Mouse (Mus musculus) c-Kit-positive CD71-negative TER-119-negative erythroid progenitor cells, embryonic 14.5 days (primary cell): ENCODE data around the gene Ern1.
A peak's percentile ranks its signal among the peaks of the same experiment; 100 is the strongest.

Experiments used
- DNase-seq: peaks from one replicate; pipeline ENCODE4 v3.0.0-alpha.2; 2013; ENCODE audit warnings: low read depth

Gene Ern1

GRCm38 (mm10) chr11:106487733-106488115 lies at the start of gene Ern1:
Gene Ern1, minus strand, starts transcription at chr11:106487852.
- DNase-seq: peak; percentile 84

DNA sequence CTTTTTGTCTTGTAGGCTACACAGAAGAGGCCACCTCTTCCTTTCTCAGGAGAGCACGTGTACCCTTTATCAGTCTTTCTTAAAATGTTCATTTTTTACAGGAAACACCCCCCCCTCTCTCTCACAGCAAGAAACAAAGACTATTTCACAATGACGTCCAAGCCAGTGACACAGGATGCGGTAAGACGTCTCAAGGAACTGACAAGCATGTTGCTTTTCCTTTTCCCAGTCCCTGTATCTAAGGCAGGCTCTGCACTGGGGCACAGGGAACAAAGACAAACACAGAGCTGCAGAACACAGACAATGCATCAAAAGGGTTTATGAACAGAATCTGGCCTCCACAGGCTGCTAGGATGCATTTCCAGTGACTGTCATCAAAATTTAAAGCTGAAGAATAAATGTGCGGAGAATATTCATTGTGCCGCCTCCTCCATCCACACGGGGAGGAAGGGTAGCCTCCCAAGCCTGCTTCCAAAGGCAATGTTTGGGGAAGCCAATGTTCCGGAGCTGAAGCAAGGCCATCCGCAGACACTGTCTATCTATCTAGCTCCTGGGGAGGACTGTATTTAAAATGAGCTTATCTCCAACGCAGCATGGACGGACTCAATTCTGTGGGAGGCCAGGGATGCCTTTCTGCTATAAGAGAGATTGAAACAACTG lies 48.7 kb upstream of the Ern1 start:
- peak; percentile 50 for DNase-seq

- no peak for DNase-seq
Observed at GRCm38 (mm10) chr11:106535660-106536252, 48.1 kb upstream of the Ern1 start.

DNA sequence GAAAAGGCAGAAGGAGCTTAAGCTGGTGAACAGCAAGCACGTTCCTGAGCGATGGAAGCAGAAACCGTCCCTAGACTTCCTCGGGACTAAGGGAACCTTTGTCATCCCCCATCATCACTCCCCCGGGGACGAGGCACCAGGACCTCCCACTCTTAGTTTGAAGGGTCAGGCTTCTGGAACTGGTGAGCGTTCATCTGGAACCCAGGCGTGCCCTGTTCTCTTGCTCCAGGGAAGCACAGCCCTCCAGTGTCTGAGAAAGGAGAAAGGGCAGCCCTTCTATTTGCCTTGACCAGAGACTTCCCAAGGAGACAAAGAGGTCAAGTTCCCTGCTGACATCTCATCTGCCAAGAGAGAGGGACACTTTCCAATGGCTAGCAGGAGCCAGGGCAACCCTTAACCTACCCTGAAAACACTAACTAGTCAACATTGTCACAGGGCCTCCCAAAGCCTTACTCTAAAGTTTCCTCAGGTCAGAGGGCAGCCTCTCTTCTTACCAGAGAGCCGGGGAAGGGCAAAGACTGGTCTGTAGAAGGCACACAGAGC lies 44.7 kb upstream of the Ern1 start:
- no peak for DNase-seq

GRCm38 (mm10) chr11:106529786-106530185 lies 42.1 kb upstream of the Ern1 start:
- no peak for DNase-seq

DNA sequence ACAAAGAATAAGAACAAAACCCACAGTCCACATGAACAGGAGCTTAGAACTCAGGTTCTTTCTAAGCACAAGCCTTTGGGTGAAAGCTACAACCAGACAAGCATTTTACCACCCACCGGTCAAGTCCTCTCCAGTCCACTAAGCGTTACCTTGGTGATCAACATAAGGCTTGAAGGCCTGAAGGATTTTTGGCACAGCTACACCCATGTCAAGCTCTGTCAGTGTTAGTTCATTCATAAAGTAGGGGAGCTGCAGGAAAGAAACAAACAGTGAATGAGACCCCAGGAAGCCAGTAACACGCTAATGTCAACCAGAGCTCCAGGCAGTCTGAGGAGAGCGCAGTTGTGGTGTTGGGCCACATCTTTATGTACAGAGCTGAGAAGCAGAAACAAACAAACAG lies 41.5 kb upstream of the Ern1 start:
- DNase-seq: no peak

DNA sequence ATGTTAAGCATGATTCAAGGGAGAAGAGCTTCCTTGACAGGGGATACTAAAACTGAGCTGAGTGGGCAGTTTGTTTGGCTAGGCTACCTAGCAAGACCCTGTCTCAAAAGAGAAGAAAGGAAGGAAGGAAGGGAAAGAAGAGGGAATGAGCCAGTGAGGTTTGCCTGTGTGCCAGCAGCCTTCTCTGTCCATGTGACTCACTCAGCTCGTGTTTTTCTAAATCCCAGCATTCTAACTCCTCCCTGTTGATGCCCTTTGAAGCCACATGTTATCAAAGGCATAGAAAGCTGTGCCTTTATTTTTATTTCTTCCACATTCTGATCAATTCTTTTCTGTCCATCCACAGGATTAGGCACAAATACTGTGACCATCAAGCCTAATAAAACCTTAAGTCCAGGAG lies 40.3 kb upstream of the Ern1 start:
- no peak for DNase-seq

DNA sequence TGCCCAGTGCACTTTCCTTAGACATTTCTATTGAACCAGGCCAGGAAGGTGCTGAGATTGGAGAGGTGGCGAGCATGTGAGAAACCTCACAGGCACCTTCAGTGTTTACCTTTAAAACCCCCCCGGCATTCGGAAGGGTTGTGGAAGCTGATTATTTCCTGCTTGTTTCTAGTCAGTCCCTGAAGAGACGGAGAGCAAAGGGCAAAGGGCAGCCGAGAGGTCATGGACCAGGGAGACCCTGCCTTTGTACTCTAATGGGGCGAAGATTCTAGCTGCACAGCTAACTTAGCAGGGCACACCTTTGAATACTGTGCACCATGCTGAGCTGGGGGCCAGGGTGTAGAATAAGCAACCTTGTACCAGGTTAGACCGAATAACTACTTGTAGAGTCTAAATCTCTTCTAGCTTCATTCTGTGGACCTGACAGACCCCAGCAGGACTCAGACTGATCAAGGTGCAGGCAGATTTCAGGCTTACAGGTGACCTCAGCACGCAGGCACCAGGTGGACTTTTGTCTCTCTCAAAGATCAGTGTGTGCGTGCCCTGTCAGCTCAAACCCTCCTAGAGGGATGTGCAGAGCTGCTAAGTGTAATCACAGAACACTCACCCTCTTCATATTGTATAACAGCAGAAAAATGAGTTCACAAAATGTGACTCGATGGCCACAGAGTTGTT lies 39.6 kb upstream of the Ern1 start:
- DNase-seq: no peak

GRCm38 (mm10) chr11:106522538-106522937 lies 34.9 kb upstream of the Ern1 start:
- no peak for DNase-seq

DNA sequence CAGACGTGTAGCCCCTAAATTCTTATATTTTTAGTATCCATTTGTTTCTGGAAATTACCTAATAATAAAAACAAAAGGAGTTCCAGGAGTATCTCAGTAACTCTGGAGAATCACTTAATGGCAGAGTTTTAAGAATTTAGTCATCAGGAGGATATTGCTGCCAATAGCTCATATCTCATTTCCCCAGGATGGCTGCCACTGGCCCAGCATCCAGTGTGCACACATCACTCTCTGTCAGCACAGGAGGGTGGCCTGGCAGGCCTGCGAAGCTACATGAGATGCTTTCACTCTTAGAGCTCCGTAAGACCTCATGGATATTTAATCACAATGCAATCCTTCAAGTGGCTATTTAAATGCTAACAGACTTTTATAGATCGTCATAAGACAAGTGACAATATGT lies 34.0 kb upstream of the Ern1 start:
- DNase-seq: no peak

- no peak for DNase-seq
Observed at GRCm38 (mm10) chr11:106520404-106520803, 32.8 kb upstream of the Ern1 start.

DNA sequence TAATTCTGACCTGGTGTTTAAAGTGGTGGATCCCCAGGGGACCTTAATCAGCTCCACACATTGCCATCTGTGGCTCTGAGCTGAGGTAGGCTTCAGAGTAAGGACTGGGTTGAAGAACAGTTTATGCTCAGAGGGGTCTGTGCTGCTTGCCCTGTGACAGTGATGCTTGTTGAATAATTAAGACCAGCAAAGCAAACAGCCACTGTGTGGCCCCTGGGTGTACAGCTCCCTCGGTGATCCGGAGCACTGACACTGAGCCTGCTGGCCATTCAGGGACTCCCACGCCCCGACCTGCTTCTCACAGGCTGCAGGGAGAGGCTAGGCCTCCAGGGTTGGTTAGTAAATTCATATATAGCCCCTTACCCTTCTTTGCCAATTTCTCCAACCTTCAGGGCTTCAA lies 31.9 kb upstream of the Ern1 start:
- no peak for DNase-seq

DNA sequence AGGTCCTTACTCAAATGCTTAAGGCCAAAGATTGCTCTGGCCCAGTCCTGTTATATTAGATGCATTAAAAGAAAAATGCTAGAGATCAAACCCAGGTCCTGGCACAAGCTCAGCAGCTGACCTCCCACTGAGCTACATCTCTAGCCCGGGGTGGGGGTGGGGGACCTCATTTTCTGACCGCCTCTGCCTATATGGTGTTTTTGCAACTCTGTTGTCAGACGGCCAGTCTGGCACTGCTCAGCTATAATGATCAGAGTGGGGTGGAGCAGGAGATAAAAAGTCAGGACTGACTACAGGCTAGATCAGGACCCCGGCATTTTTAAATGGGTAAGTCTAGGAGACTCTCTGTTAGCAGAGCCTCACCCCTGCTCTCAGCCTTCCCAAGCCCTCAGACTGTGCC lies 30.7 kb upstream of the Ern1 start:
- no peak for DNase-seq

GRCm38 (mm10) chr11:106515079-106515745 lies 27.6 kb upstream of the Ern1 start:
- DNase-seq: no peak

GRCm38 (mm10) chr11:106514446-106514845 lies 26.8 kb upstream of the Ern1 start:
- DNase-seq: no peak

DNA sequence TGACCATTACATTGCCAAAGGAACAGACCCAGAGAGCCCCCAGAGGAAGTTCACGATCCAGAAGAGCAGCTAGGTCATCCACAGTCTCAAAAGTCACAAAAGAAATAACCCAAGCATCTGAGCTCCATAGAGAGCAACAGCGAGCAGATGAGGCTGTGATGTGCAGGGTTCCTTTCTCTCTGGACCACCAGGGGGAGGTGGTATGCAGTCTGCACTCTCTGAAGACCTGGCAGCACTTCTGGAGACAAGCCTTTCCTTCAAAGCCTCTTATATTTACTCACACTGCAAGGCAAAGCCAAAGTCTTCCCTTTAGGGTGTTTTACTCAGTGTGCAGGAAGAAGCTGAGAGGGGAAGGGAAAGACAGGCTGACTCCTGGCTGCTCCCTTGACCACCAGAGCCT lies 25.5 kb upstream of the Ern1 start:
- no peak for DNase-seq

GRCm38 (mm10) chr11:106512006-106512390 lies 24.3 kb upstream of the Ern1 start:
- no peak for DNase-seq

DNA sequence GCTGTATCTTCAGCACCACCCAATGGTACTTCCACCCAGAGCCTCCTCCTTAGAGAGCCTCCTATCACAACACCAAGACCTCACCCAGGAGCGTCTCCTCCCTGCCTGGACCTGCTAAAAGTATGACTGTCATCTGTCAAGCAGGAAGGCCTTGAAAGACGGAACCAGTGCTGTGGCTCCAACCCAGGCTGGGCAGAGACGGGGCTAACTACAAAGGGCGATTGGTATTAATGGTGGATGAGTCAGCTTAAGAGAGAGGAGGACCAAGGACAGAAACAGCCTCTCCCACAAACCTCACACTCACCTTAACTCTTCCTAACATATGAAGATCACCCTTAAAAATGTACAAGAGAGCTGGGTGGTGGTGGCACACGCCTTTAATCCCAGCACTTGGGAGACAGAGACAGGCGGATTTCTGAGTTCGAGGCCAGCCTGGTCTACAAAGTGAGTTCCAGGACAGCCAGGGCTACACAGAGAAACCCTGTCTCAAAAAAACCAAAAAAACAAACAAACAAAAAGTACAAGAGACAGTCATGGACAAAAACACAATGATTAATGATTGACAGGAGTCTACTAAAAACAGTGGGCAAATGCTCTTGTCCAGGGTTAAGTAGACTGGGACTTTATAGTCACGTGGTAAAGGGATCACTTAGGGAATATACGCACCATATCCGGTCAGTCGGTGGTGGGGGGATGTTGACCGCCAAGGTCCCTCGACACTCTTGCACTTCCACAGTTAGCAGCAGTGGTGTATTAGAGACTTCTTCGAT lies 23.8 kb upstream of the Ern1 start:
- DNase-seq: no peak

DNA sequence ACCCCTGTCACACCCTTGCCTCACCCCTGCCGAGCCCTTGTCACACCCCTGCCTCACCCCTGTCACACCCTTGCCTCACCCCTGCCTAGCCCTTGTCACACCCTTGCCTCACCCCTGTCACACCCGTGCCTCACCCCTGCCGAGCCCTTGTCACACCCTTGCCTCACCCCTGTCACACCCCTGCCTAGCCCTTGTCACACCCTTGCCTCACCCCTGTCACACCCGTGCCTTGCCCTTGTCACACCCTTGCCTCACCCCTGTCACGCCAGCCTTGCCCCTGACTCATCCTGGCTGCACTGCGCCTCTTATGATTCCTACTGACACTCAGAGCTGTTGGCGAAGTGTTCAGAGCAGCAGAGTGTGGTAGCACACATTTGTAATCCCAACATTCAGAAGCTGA lies 20.0 kb upstream of the Ern1 start:
- DNase-seq: no peak

DNA sequence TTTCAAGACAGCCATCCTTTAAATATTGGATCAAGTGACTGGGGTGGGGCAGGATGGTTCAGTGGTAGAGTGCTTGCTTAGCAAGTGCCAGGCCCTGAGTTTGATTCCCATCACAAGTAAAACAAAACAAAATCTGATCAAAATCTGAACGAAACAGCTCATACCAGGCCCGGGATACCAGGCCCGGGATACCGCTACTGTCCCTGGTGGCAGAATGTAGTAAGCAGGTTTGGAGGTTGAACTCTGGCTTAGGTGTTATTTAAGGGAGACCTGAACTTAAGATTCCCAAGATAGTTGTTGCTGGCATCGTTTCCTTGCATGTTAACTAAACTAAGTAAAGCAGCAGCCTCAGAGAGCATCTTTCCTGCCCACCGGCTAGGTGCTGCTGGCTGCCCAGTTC lies 18.6 kb upstream of the Ern1 start:
- DNase-seq: no peak

DNA sequence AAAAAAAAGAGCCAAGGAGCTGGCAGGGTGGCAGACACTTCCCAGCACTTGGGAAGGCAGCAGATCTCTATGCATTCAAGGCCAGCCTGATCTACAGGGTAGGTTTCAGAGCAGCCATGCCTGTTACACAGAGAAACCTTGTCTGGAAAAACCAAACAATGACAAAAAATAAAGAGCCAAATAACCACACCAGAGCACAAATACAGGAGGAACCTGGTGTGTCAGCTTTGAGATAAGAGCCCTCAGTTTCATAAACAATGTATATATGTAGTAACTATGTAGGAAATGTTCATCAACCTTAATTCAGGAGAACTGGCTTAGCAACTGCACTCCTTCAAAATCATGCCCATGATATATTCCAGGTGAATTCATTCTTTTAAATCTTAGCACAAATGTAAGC lies 16.5 kb upstream of the Ern1 start:
- DNase-seq: no peak

DNA sequence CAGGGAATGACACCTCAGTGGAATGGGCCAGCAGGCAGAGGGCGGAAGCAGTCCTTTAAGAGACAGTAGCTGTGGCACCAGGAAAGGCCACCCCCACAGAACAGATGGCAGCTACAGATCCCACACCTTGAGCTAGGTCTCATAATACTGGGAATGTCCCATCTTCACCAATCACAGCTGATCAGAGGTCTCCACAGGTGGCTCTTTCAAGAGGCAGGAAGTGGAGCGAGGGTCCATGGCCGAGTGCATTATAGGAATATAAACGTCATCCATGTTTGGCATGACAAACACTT lies 15.7 kb upstream of the Ern1 start:
- DNase-seq: no peak
